Mouse (Mus musculus) 3T3-L1 (cell line): Measurements from ENCODE around the gene Rtraf.

Experiments used
- DNase-seq: peaks from one replicate; pipeline ENCODE4 v3.0.0-alpha.2; 2015; ENCODE audit warnings: low read depth, low spot score

The Rtraf gene

DNA sequence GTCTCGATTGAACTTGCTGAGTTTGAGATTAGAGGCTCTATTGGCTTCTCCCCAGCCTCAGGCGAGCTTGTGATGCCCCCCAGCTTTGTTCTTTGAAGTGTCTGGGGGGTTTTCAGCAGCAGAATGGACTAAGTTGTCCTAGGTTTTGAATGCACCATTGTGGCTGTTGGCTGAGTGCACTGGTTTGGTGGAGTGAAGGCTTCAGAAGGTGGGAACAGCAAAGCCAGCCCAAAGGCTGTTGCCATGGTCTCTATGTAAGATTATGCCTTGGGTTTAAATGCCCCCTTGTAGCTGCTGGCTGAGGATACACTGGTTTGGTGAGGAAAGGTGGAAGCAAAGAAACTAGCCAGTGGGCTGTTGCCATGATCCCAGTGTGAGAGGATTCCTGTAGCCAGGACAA, 23.1 kb downstream of the Rtraf start:
- DNase-seq = no peak

DNA sequence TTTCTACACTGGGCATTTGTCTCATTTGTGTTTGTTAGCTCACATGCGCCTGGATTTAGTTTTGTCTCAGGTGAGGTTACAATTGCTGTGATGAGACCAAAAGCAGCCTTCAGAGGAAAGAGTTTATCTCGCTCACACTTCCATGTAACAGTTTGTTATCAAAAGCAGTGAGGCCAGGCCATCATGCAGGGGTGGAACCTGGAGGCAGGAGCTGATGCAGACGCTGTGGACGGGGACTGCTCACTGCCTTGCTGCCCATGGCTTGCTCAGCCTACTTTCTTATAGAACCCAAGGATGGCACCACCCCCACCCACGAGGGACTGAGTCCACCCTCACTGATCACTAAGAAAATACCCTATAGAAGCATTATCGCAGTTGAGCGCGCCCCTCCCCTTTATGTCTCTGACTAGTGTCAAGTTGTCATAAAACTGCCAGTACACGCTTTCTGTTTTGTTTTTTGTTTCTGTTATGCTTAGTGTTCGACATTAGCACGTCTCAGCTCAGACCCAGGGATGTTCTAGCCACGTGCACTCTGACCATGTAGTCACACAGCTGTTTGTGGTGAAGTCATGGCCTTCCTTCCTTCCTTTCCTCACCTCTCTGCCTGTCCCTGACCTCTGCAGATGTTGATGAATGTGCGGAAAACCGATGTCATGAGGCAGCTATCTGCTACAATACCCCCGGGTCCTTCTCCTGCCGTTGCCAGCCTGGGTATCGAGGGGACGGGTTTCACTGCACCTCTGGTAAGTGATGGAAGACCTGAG, 26.9 kb downstream of the Rtraf start:
- DNase-seq = no peak

GRCm38 (mm10) chr14:19794881-19795280, 28.7 kb downstream of the Rtraf start:
- DNase-seq = no peak

DNA sequence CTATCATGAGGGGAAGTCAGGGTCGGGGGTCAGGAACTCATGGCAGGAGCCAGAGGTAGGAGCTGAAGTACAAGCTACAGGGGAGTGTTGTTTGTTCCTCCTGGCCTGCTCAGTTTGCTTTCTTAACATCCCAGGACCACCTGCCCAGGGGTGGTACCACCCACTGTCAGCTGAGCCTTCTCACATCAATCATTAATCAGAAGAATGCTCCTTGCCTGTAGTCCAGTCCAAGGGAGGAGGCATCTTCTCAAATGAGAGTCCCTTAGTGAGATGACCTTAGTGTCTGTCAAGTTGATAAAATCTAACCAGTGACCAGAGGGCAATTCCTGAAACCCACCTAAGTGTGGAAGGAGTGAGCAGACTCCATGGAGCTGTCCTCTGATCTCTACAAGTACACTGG, 35.2 kb downstream of the Rtraf start:
- no peak for DNase-seq

DNA sequence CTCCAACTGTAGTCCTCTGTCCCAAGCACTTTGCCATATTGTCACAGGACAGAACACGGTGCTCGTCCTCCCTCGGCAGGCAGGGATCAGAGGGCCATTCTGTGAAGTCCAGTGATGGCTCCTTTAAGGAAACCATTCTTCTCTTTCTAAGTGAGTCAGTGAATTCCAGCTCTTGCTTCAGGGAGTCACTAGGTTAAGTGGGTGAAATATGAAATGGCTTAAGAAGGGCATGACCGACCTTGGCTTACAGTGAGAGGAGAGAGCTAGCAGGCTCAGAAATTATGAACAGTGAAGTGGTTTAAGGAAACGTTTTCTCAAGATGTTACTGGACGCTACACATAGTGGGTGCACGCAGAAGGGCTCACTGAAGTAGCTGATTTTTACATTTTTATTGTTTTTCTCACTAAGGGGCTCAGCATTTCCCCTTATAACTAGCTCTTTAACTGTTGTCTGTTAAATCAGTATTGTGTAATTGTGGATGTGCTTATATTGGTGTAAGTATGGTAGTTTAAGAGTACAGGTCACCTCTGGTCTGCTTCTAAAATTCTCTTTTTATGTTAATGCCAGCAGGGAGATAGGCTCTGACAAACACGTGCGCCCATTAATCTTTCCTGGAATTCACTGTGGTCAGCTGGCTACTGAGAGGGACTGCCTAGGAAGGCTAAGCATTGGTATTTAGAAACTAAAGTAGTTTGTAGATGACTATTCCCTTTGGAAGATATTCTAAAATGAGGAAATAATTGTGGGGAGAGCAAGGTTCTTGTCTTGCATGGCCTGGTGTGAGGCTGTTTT, 37.6 kb downstream of the Rtraf start:
- DNase-seq = peak; percentile 8

DNA sequence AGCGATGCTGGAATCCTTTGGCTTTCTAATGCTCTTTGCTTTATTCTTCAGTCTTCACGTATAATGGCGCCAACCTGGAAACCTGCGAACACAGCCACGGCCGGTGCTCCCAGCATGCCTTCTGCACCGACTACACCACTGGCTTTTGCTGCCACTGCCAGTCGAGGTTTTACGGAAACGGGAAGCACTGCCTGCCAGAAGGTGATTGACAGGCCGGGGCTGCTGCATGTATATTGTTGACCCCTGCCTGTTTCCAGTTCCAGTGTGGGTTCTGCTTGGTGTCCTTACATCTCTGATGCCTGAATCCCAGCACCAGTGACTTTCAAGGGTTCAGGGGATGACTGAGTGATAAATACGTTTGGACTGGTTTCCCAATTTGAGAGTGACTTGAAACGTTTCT, 45.7 kb downstream of the Rtraf start:
- DNase-seq = no peak

DNA sequence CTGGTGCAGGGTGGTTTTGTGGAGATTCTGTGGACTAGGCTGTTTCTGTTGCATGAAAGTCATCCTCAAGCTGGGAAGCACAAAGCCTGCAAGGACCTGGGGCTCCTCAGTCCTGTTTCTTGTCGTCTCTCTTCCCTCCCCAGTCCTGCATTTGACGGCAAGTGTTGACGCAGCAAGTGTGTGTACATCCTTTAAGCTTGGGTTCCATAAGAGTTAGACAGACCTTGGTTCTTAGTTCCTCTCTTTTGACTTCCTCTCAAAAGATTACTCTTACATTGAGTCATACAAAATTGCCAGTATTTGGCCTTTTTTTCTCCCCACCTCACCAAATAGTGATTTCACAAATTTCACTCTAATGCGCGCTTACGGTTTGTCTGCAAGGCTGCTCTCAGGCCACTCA, 46.3 kb downstream of the Rtraf start:
- no peak for DNase-seq

GRCm38 (mm10) chr14:19776890-19777289, 46.7 kb downstream of the Rtraf start:
- DNase-seq = no peak

- no peak for DNase-seq
These were observed 47.4 kb downstream of the Rtraf start for GRCm38 (mm10) chr14:19776179-19776578.

GRCm38 (mm10) chr14:19775491-19775890, 48.1 kb downstream of the Rtraf start:
- no peak for DNase-seq

GRCm38 (mm10) chr14:19774036-19774628, 49.5 kb downstream of the Rtraf start:
- no peak for DNase-seq

DNA sequence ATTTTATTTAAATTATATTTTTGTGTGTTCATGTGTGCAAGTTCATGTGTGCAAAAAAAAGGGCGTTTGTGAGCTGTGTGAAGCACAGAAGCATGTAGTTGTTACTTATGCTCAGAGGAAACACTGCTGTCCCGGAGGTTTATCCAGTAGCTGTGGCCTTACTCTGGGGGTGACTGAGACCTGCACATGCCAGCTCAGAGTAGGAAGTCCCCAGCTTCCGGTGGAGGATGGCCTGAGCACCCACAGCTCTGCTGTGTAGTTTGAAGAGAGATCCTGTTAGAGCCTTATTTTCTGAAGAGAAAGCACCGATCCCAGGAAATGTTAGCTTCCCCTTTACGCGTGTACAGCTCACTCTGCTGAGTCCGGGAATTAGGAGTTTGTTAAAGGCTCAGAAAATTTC, 52.5 kb downstream of the Rtraf start:
- DNase-seq = no peak

DNA sequence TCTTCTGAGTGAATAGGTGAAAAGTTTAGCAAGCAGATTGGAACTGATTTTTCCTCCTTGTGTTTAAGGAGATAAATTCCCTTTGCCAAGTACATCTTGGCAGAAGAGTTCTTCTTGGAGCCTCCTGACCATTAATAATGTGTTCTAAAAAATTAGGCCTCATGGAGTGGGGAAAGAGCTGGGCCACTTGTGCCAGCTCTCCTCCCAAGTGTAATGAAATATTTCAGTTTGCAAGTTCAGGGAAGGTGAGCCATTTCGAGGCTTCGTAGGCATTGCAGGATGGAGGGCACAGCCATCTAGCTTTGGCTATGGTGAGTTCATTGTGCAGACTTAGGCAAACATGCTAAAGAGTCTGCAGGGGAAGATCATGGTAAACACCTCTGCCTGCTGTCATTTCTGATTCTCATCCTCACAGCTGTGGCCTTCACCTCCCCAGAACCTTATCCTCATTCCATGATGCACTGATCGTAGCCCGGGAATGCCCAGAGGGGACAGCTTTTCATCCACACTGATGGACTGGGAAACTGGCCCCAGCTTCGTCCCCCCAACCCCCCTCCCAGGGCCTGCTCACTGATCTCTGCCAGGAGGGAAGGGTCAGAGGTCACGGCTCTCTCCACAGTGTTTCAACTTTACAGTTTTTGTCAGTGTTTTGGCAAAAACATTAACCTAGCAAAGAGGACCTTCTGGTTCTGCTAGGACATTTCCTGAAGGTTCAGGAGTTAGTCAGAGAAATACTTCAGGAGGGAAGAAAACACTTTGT, 54.0 kb downstream of the Rtraf start:
- DNase-seq = peak; percentile 3

DNA sequence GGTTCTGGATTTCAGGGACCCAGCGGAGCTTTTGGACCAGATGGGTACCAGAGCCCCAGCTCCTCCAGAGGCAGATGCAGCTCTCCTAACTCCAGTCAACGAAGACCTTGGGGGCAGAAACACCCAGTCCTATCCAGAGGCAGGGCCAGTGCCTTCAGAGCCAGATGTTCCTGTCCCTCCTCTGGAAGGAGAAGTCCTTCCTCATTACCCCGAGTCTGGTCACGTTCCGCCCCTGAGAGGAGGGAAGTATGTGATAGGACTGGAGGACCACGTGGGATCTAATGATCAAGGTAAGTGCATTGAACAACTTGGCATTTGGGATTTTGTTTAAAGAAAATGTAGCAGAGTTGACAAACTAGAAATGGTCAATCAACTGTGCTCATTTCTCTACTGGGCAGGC, 55.0 kb downstream of the Rtraf start:
- no peak for DNase-seq

DNA sequence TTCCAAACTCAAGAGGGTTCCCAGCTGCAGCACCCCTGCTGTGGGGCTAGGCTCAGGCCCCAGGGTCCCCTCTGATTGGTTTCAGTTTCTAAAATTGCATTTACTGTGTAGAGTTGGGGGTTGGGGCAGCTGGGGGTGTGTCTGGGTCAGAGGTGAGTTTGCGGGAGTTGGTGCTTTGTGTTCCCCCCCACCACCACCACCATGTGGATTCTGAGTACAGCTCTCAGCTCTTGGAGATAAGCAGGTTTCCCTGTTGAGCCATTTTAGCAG, 57.3 kb downstream of the Rtraf start:
- no peak for DNase-seq

DNA sequence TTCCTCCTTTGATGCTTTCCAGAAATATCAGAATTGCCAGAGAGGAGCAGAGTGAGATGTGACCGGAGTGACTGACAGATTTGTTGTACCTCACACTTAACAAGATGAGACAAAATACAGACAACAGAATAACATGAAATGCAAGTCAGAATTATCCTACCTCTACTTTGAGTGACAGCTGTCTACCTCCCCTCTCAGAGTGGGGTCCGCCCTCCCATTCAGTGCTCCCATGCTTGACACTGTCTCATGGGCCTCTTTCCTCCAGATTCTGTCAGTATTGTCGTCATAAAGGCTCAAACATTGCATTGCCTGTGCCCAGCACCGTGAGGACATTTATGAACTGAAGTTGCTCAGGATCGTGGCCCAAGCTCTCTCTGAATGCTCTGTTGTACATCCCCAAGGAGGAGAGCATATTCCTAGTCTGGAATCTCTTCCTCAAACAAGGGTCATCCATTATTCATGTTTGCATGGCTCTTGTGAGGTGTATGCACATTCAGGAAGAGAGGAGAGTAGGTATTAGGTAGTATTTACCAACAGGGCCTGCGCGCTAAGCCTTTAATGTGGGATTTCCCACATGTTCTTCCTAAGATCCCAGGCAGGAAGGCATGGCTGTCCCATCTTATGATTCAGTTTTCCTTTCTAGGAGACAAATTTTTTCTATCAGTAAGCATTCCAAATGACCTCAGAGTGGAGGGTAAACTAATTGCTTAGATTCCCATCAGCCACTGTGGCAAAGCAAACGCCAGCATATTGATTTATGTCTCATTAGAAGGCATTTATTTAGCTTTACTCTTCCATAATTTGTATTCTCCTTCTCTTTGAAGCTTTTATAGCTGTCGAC, 57.9 kb downstream of the Rtraf start:
- no peak for DNase-seq

DNA sequence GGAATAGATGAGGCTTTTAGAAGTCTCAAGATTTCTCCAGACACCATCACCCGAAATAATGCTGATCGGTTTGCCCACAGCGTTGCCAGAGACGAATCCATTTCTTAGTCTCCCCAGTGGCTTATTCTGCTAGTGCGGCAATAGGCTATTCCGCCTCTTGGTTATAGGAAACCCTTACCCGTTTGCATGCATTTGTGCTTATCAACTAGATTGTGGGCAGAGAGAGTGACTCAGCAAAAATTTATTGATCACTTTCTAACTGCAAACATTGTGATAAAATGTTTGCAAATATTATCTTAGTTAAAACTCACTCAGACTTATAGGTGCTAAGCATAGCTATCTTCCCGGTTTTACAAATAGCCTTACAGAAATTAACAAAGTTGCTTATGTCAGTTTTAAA, 59.3 kb downstream of the Rtraf start:
- DNase-seq = no peak

DNA sequence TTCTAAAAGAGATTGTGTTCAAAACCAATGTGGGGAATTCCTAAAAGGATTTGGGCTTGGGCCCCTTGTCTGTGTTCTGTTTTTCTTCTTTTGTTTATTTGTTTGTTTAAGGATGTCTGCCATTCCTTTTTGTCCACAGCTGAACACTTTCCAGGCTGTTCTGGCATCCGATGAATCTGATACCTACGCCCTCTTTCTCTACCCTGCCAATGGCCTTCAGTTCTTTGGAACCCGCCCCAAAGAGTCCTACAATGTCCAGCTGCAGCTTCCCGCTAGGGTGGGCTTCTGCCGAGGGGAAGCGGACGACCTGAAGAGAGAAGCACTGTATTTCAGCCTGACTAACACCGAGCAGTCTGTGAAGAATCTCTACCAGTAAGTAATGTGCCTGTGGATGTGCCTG, 60.1 kb downstream of the Rtraf start:
- DNase-seq = no peak

- no peak for DNase-seq
These were observed 61.6 kb downstream of the Rtraf start for GRCm38 (mm10) chr14:19762014-19762413.
